Mouse (Mus musculus): ENCODE data around the gene Slx4ip. TPM values are rescaled to one million over a fixed set of nuclear protein-coding genes. Genes with fewer than 3 reads are reported as not detected.

Gene Slx4ip
- polyA plus RNA-seq, 1 experiment from 2014 or later = 11.9 TPM

DNA sequence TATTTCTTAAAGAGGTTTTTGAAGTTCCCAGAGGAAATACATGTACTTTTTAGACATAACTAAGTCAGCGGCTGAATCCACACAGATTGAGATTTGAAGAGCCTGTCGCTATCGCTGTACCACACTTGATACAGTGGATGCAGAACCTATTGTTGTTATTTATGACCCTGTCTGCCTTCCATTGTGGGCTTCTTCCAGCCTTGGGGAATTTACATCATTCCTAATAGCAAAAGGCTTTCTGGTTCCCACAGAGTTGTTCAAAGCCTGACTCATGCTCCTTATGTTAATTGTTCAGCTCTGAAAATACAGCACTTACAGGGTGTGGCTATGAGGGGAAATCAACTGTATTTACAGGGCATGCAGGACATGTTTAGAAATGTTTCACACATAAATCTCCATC, 173.5 kb downstream of the Slx4ip start:
- Histone ChIP-seq H3K9ac (ENCODE audit: low read depth, low read length) (no peak overlapping the region), H3K27ac (ENCODE audit: low read depth, low read length) (no peak overlapping the region), H3K4me2 (replicated peaks; ENCODE audit: low read depth, low read length) (no peak overlapping the region), H3K27me3 (ENCODE audit: control insufficient read depth, insufficient read depth, low read length) (no peaks in the 10 kb centered on the region), H3K4me3 (ENCODE audit: low read depth, low read length) (no peak overlapping the region), H3K4me1 (replicated peaks; ENCODE audit: control insufficient read depth, insufficient read depth, low read length) (no peaks in the 10 kb centered on the region), H3K36me3 (ENCODE audit: control insufficient read depth, insufficient read depth, low read length) (no peaks in the 10 kb centered on the region), H3K9me3 (ENCODE audit: control insufficient read depth, low read length) (no peaks in the 10 kb centered on the region)
- ATAC-seq (ENCODE audit: low FRiP score) (peak; percentile 67), DNase-seq (ENCODE audit: low spot score) (no peak)
- WGBS = 31% methylated on average over 3 of the region's 3 CpGs

DNA sequence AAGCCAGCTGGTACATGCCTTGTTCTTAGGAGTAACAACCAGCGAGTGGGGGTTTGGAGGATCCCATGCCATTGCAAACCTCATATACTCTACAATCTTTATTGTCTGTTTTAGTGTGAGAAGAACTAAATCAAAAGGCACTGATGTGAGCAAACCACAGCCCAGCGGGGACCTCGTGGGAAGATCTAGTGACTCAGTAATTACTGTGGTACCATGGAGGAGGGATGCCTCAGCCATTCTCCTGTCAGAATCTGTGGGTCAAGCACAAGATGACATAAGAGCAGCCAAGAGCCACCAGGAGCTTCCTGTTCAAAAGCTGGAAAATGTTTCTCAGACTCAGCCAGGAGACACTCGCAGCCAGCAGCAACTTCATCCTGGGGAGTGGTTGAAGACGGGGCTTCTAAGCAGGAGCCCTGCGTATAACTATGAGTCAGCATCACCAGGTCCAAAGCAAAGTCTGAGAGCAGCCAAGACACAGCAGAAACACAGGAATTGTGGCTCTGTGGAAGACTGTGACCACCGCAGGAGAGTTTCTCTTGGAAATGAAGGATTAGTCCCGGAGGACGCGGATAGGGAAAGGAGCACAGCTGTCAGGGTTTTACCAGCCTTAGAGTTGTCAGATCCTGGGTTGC, 176.6 kb downstream of the Slx4ip start:
- Histone ChIP-seq H3K4me3 (ENCODE audit: low read depth, low read length) (no peak overlapping the region), H3K4me1 (replicated peaks; ENCODE audit: control insufficient read depth, insufficient read depth, low read length) (no peaks in the 10 kb centered on the region), H3K9ac (ENCODE audit: low read depth, low read length) (no peak overlapping the region), H3K9me3 (ENCODE audit: control insufficient read depth, low read length) (no peaks in the 10 kb centered on the region), H3K36me3 (ENCODE audit: control insufficient read depth, insufficient read depth, low read length) (no peaks in the 10 kb centered on the region), H3K27ac (ENCODE audit: low read depth, low read length) (no peak overlapping the region), H3K27me3 (ENCODE audit: control insufficient read depth, insufficient read depth, low read length) (no peaks in the 10 kb centered on the region), H3K4me2 (replicated peaks; ENCODE audit: low read depth, low read length) (no peak overlapping the region)
- 82% methylated on average over 10 of the region's 10 CpGs for WGBS
- DNase-seq (ENCODE audit: low spot score) (no peak), ATAC-seq (ENCODE audit: low FRiP score) (no peak)

DNA sequence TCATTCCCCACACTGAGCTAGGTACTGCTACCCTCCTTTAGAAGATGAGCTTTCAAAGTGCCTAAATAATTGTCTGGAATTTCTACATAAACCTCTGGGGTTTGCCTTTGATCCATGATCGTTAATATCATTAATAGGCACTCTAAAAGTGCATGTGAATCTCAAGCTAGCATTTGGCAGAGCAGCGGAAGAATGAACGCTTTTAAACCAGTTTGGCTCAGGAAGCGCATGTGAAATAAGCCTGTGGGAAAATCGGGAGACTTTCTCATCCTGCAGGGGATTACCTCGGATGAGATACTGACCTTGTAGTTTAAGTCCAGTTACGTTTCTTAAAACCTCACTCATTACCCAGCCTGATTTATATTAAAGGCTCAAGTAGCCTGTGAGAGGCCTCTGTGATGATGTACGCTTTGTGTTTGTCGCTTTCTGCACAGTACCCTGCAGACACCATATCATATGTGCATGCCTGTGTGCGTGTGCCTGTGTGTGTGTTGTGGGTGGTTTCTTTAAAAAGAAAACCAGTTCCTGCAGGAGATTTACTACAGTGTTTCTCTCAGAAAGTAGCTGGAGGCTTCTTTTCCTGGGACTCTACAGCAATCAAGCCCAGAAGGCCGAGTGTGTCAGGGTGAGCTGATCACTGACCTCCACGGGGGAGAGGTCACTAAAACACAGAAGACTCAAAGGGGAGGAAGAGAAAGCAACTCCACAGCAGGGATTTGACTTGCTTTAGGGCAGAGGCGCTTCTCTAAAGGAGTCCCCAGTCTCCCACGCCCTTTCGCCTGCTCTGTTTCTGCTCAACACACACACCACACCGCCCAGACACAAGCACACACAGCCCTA, 182.7 kb downstream of the Slx4ip start:
- Histone ChIP-seq H3K36me3 (ENCODE audit: control insufficient read depth, insufficient read depth, low read length) (no peaks in the 10 kb centered on the region), H3K4me3 (ENCODE audit: low read depth, low read length) (no peak overlapping the region), H3K9ac (ENCODE audit: low read depth, low read length) (no peak overlapping the region), H3K9me3 (ENCODE audit: control insufficient read depth, low read length) (no peaks in the 10 kb centered on the region), H3K4me1 (replicated peaks; ENCODE audit: control insufficient read depth, insufficient read depth, low read length) (peaks cover 3% of the 10 kb centered on the region; the same call in 1 of the 2 replicates), H3K4me2 (replicated peaks; ENCODE audit: low read depth, low read length) (no peak overlapping the region), H3K27me3 (ENCODE audit: control insufficient read depth, insufficient read depth, low read length) (no peaks in the 10 kb centered on the region; the same call in 1 of the 2 replicates), H3K27ac (ENCODE audit: low read depth, low read length) (peak overlapping the region; percentile 37; the same call in 1 of the 2 replicates)
- WGBS = 25% methylated on average over 16 of the region's 16 CpGs
- no peak for DNase-seq (ENCODE audit: low spot score)
- peak; percentile 66 for ATAC-seq (ENCODE audit: low FRiP score)

DNA sequence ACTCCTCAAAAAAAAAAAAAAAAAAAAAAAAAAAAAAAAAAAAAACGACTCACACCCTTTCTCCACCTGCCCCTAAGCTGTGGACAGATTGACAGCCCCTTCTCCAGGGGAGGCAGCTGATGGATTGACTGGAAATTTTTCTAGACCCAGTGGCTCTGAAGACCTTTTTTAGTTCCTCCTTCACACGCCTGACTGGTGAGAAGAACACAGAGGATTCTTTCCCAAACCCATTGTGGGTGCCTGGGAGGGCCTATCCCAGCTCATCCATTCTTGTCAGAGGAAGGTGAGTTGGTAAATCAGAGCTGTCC, 183.2 kb downstream of the Slx4ip start:
- Histone ChIP-seq H3K36me3 (ENCODE audit: control insufficient read depth, insufficient read depth, low read length) (no peaks in the 10 kb centered on the region), H3K4me2 (replicated peaks; ENCODE audit: low read depth, low read length) (no peak overlapping the region), H3K4me3 (ENCODE audit: low read depth, low read length) (no peak overlapping the region), H3K27me3 (ENCODE audit: control insufficient read depth, insufficient read depth, low read length) (no peaks in the 10 kb centered on the region; the same call in 1 of the 2 replicates), H3K4me1 (replicated peaks; ENCODE audit: control insufficient read depth, insufficient read depth, low read length) (peaks cover 3% of the 10 kb centered on the region; the same call in 1 of the 2 replicates), H3K27ac (ENCODE audit: low read depth, low read length) (peak overlapping the region; percentile 37; the same call in 1 of the 2 replicates), H3K9ac (ENCODE audit: low read depth, low read length) (no peak overlapping the region), H3K9me3 (ENCODE audit: control insufficient read depth, low read length) (no peaks in the 10 kb centered on the region)
- DNase-seq (ENCODE audit: low spot score) (no peak), ATAC-seq (ENCODE audit: low FRiP score) (no peak; the same call in 1 of the 2 replicates)
- WGBS = 8% methylated on average over 2 of the region's 2 CpGs

DNA sequence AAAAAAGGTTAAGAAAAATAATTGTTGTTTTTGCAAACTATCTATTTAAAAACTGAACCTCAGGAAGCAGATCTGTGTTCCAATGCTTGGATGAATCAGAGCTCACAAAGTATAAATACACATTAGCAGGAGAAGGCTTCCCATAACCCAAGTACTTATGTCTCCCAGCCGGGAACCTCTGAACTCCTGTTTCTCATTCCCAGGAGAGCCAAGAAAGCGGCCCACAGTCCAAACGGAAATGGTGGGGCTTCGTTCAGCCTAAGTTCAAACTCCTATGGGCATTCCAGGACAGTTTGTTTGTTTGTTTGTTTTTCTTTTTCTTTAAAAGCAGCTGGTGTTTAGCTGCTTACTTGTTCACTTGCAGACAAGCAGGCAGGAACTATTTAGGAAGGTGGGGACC, 187.8 kb downstream of the Slx4ip start:
- Histone ChIP-seq H3K9me3 (ENCODE audit: control insufficient read depth, low read length) (no peaks in the 10 kb centered on the region), H3K4me3 (ENCODE audit: low read depth, low read length) (no peak overlapping the region), H3K4me1 (replicated peaks; ENCODE audit: control insufficient read depth, insufficient read depth, low read length) (peaks cover 1% of the 10 kb centered on the region; the same call in 1 of the 2 replicates), H3K27me3 (ENCODE audit: control insufficient read depth, insufficient read depth, low read length) (no peaks in the 10 kb centered on the region; the same call in 1 of the 2 replicates), H3K9ac (ENCODE audit: low read depth, low read length) (no peak overlapping the region), H3K36me3 (ENCODE audit: control insufficient read depth, insufficient read depth, low read length) (0 out of 2 replicates have a peak, but pooled peaks cover 4% of the 10 kb centered on the region), H3K4me2 (replicated peaks; ENCODE audit: low read depth, low read length) (no peak overlapping the region), H3K27ac (ENCODE audit: low read depth, low read length) (no peak overlapping the region)
- DNase-seq (ENCODE audit: low spot score) = no peak
- no peak for ATAC-seq (ENCODE audit: low FRiP score)
- 62% methylated on average over 4 of the region's 4 CpGs for whole genome bisulfite sequencing

DNA sequence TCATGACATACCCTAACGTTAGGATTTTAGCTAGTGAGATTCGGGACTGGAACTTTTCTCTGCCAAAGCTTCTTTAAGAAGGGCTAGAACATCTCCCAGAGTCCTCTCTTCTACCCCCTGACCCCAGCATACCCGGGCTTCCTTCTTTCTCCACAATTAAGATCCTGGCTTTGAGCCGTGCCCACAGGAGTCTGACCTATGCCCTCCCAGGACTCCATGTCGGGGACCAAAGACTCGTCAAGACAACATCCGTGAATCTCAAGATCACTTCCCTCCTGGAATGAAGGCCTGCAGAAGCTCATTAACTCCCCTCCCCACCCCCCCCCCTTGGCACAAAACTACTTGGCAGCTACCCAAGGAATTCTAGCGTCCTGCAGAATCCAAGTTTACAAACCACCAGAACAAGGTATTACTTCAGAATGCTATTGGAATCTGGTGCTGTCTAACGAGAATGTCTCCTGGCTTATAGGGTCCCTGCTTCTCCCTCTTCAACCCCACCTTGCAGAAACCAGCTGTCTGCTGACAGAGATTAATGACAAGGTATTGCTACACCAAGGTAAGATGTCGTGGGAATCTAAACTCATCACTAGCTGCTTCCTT, 188.8 kb downstream of the Slx4ip start:
- H3K4me3 ChIP-seq (ENCODE audit: low read depth, low read length) = no peak overlapping the region
- H3K9me3 ChIP-seq (ENCODE audit: control insufficient read depth, low read length) = no peaks in the 10 kb centered on the region
- 24% methylated on average over 10 of the region's 10 CpGs for WGBS
- 0 out of 2 replicates have a peak, but pooled peaks cover 8% of the 10 kb centered on the region for H3K36me3 ChIP-seq (ENCODE audit: control insufficient read depth, insufficient read depth, low read length)
- DNase-seq (ENCODE audit: low spot score) = no peak
- H3K4me1 ChIP-seq (replicated peaks; ENCODE audit: control insufficient read depth, insufficient read depth, low read length) = no peaks in the 10 kb centered on the region; the same call in 1 of the 2 replicates
- 0 out of 2 replicates have a peak, but pooled peaks have one; percentile 26 for ATAC-seq (ENCODE audit: low FRiP score)
- no peak overlapping the region for H3K27ac ChIP-seq (ENCODE audit: low read depth, low read length)
- H3K4me2 ChIP-seq (replicated peaks; ENCODE audit: low read depth, low read length) = no peak overlapping the region
- H3K9ac ChIP-seq (ENCODE audit: low read depth, low read length) = no peak overlapping the region
- no peaks in the 10 kb centered on the region; the same call in 1 of the 2 replicates for H3K27me3 ChIP-seq (ENCODE audit: control insufficient read depth, insufficient read depth, low read length)

- Histone ChIP-seq H3K4me1 (replicated peaks; ENCODE audit: control insufficient read depth, insufficient read depth, low read length) (no peaks in the 10 kb centered on the region; the same call in 1 of the 2 replicates), H3K9ac (ENCODE audit: low read depth, low read length) (no peak overlapping the region), H3K36me3 (ENCODE audit: control insufficient read depth, insufficient read depth, low read length) (0 out of 2 replicates have a peak, but pooled peaks cover 8% of the 10 kb centered on the region), H3K27me3 (ENCODE audit: control insufficient read depth, insufficient read depth, low read length) (no peaks in the 10 kb centered on the region; the same call in 1 of the 2 replicates), H3K4me3 (ENCODE audit: low read depth, low read length) (no peak overlapping the region), H3K4me2 (replicated peaks; ENCODE audit: low read depth, low read length) (no peak overlapping the region), H3K27ac (ENCODE audit: low read depth, low read length) (no peak overlapping the region), H3K9me3 (ENCODE audit: control insufficient read depth, low read length) (no peaks in the 10 kb centered on the region)
- no peak for DNase-seq (ENCODE audit: low spot score)
- 0 out of 2 replicates have a peak, but pooled peaks have one; percentile 13 for ATAC-seq (ENCODE audit: low FRiP score)
- WGBS = 76% methylated on average over 6 of the region's 6 CpGs
Measured at GRCm38 (mm10) chr2:137080468-137080867, 189.4 kb downstream of the Slx4ip start.

DNA sequence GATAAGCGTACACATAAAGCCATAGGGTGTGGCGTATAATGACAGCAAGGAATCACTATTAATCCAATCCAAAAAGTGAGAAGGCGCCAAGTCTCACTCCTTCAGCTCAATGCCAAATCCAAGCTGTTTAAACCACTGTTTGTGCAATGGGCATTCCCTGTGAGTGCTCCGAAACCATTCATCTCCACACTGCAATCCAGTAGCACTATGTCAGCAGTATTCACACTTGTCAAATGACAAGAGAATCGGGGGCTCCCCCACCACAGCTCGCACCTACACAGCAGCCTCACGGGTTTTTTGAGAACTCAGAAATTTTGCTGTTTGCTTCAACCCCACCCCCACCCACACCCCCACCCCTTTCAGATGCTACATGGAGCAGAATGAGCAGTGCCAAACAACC, 190.0 kb downstream of the Slx4ip start:
- DNase-seq (ENCODE audit: low spot score) = no peak

More for the DNA sequence above, 190.0 kb downstream of the Slx4ip start:
- Histone ChIP-seq H3K27me3 (ENCODE audit: control insufficient read depth, insufficient read depth, low read length) (no peaks in the 10 kb centered on the region; the same call in 1 of the 2 replicates), H3K9me3 (ENCODE audit: control insufficient read depth, low read length) (no peaks in the 10 kb centered on the region), H3K27ac (ENCODE audit: low read depth, low read length) (no peak overlapping the region), H3K4me3 (ENCODE audit: low read depth, low read length) (no peak overlapping the region), H3K4me2 (replicated peaks; ENCODE audit: low read depth, low read length) (no peak overlapping the region), H3K36me3 (ENCODE audit: control insufficient read depth, insufficient read depth, low read length) (0 out of 2 replicates have a peak, but pooled peaks cover 8% of the 10 kb centered on the region), H3K4me1 (replicated peaks; ENCODE audit: control insufficient read depth, insufficient read depth, low read length) (no peaks in the 10 kb centered on the region; the same call in 1 of the 2 replicates), H3K9ac (ENCODE audit: low read depth, low read length) (no peak overlapping the region)
- ATAC-seq (ENCODE audit: low FRiP score) = no peak
- WGBS = 86% methylated on average over 7 of the region's 7 CpGs

Data from hindbrain, embryonic 11.5 days (tissue).